Mouse (Mus musculus): ENCODE measurements at regions not wholly inside any gene's neighbourhood (a gene's known extent, or its start where the extent isn't known, plus 50 kb on each side); places are given as distances from the start of the nearest gene placed in this dataset.
A peak's percentile ranks its signal among the peaks of the same experiment; 100 is the strongest.

GRCm38 (mm10) chr2:166309882-166310281 lies 154.4 kb upstream of the Sulf2 start:
- Histone ChIP-seq H3K27me3 (ENCODE audit: control insufficient read depth, insufficient read depth, insufficient read length) (no peaks in the 10 kb centered on the region), H3ac (ENCODE audit: control insufficient read depth, insufficient read length) (no peak overlapping the region), H3K79me2 (ENCODE audit: control insufficient read depth, insufficient read depth) (no peaks in the 10 kb centered on the region), H3K4me3 (no peak overlapping the region), H3K36me3 (ENCODE audit: control insufficient read depth, insufficient read depth) (no peaks in the 10 kb centered on the region), H3K4me2 (ENCODE audit: low read depth) (no peak overlapping the region)
- TF ChIP-seq POLR2A (IDR thresholded peaks at IDR 0.05; ENCODE audit: insufficient read length, low read depth) = no peak
- TF ChIP-seq MYOG (IDR thresholded peaks at IDR 0.05; ENCODE audit: control insufficient read depth in 1 of 3, insufficient read depth in 1 of 3, insufficient read length in 2 of 3, low read depth in 2 of 3) = peak in 2 of 3 experiments; percentile 68 to 75
- TF ChIP-seq SRF (IDR thresholded peaks at IDR 0.05; ENCODE audit: control insufficient read depth, insufficient read length, low read depth) = no peak
- no peak for TF ChIP-seq POLR2AphosphoS2 (IDR thresholded peaks at IDR 0.05; ENCODE audit: insufficient read length, low read depth)
- peak; percentile 40 for TF ChIP-seq TCF3 (IDR thresholded peaks at IDR 0.05; ENCODE audit: insufficient read length, low read depth)
- TF ChIP-seq MYOD1 (IDR thresholded peaks at IDR 0.05; ENCODE audit: control insufficient read depth in 1 of 3, insufficient read length in 2 of 3, low read depth in 2 of 3) = peak in 2 of 3 experiments; percentile 76 to 84
- TF ChIP-seq CEBPB (IDR thresholded peaks at IDR 0.05; ENCODE audit: insufficient read depth, poor library complexity, severe bottlenecking) = no peak
- TF ChIP-seq E2F4 (IDR thresholded peaks at IDR 0.05; ENCODE audit: insufficient read depth) = no peak
- TF ChIP-seq MAX (IDR thresholded peaks at IDR 0.05; ENCODE audit: low read depth) = no peak
- no peak for TF ChIP-seq REST (IDR thresholded peaks at IDR 0.05; ENCODE audit: insufficient read depth, insufficient read length)
- no peak for TF ChIP-seq USF1 (IDR thresholded peaks at IDR 0.05; ENCODE audit: low read depth)
- no peak for TF ChIP-seq TCF12 (IDR thresholded peaks at IDR 0.05; ENCODE audit: insufficient read depth, poor library complexity, severe bottlenecking)

DNA sequence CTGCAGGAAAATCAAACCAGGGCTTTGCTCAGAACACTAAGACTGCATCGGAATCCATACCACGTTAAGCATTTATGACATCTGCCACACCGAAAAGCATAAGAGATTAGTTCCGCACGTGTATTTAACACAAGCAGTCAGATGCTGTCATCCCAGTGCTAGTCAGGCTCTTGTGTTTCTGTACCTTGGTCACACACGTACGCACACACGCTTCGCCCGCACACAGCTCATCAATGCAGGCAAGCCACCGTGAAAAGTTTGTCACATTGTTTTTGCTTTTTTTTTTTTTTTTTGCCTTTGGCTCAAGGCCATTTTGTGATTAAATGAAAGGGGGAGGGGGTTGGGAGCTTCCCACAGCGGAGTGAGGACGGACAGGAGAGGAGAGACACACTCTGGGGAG lies 152.1 kb upstream of the Sulf2 start:
- TF ChIP-seq REST (IDR thresholded peaks at IDR 0.05; ENCODE audit: insufficient read depth, insufficient read length) = no peak
- TF ChIP-seq TCF12 (IDR thresholded peaks at IDR 0.05; ENCODE audit: insufficient read depth, poor library complexity, severe bottlenecking) = no peak
- no peak for TF ChIP-seq TCF3 (IDR thresholded peaks at IDR 0.05; ENCODE audit: insufficient read length, low read depth)
- no peak for TF ChIP-seq E2F4 (IDR thresholded peaks at IDR 0.05; ENCODE audit: insufficient read depth)
- TF ChIP-seq MYOD1 (IDR thresholded peaks at IDR 0.05; ENCODE audit: control insufficient read depth in 1 of 3, insufficient read length in 2 of 3, low read depth in 2 of 3) = no peak
- no peak for TF ChIP-seq POLR2AphosphoS2 (IDR thresholded peaks at IDR 0.05; ENCODE audit: insufficient read length, low read depth)
- TF ChIP-seq USF1 (IDR thresholded peaks at IDR 0.05; ENCODE audit: low read depth) = no peak
- TF ChIP-seq SRF (IDR thresholded peaks at IDR 0.05; ENCODE audit: control insufficient read depth, insufficient read length, low read depth) = no peak
- no peak for TF ChIP-seq MAX (IDR thresholded peaks at IDR 0.05; ENCODE audit: low read depth)
- TF ChIP-seq CEBPB (IDR thresholded peaks at IDR 0.05; ENCODE audit: insufficient read depth, poor library complexity, severe bottlenecking) = no peak
- no peak for TF ChIP-seq POLR2A (IDR thresholded peaks at IDR 0.05; ENCODE audit: insufficient read length, low read depth)
- no peak for TF ChIP-seq MYOG (IDR thresholded peaks at IDR 0.05; ENCODE audit: control insufficient read depth in 1 of 3, insufficient read depth in 1 of 3, insufficient read length in 2 of 3, low read depth in 2 of 3)
- Histone ChIP-seq H3K36me3 (ENCODE audit: control insufficient read depth, insufficient read depth) (no peaks in the 10 kb centered on the region), H3K4me3 (no peak overlapping the region), H3K4me2 (ENCODE audit: low read depth) (no peak overlapping the region), H3K27me3 (ENCODE audit: control insufficient read depth, insufficient read depth, insufficient read length) (no peaks in the 10 kb centered on the region), H3K79me2 (ENCODE audit: control insufficient read depth, insufficient read depth) (no peaks in the 10 kb centered on the region), H3ac (ENCODE audit: control insufficient read depth, insufficient read length) (no peak overlapping the region)

- no peak overlapping the region for H3K4me3 ChIP-seq
- TF ChIP-seq E2F4 (IDR thresholded peaks at IDR 0.05; ENCODE audit: insufficient read depth) (no peak), MYOD1 (IDR thresholded peaks at IDR 0.05; ENCODE audit: control insufficient read depth in 1 of 3, insufficient read length in 2 of 3, low read depth in 2 of 3) (peak in 1 of 3 experiments; percentile 24)
Measured at GRCm38 (mm10) chr2:166305044-166306002, 149.9 kb upstream of the Sulf2 start.

GRCm38 (mm10) chr2:166303854-166304253 lies 148.4 kb upstream of the Sulf2 start:
- H3K36me3 ChIP-seq (ENCODE audit: control insufficient read depth, insufficient read depth) = no peaks in the 10 kb centered on the region
- no peak overlapping the region for H3K4me2 ChIP-seq (ENCODE audit: low read depth)
- H3K4me3 ChIP-seq = no peak overlapping the region
- no peaks in the 10 kb centered on the region for H3K79me2 ChIP-seq (ENCODE audit: control insufficient read depth, insufficient read depth)
- no peaks in the 10 kb centered on the region for H3K27me3 ChIP-seq (ENCODE audit: control insufficient read depth, insufficient read depth, insufficient read length)
- H3ac ChIP-seq (ENCODE audit: control insufficient read depth, insufficient read length) = no peak overlapping the region
- TF ChIP-seq MAX (IDR thresholded peaks at IDR 0.05; ENCODE audit: low read depth) (no peak), MYOG (IDR thresholded peaks at IDR 0.05; ENCODE audit: control insufficient read depth in 1 of 3, insufficient read depth in 1 of 3, insufficient read length in 2 of 3, low read depth in 2 of 3) (peak in 1 of 3 experiments; percentile 72), TCF3 (IDR thresholded peaks at IDR 0.05; ENCODE audit: insufficient read length, low read depth) (no peak), MYOD1 (IDR thresholded peaks at IDR 0.05; ENCODE audit: control insufficient read depth in 1 of 3, insufficient read length in 2 of 3, low read depth in 2 of 3) (peak; percentile 56 to 82 (median 79)), SRF (IDR thresholded peaks at IDR 0.05; ENCODE audit: control insufficient read depth, insufficient read length, low read depth) (no peak), CEBPB (IDR thresholded peaks at IDR 0.05; ENCODE audit: insufficient read depth, poor library complexity, severe bottlenecking) (no peak)

More at GRCm38 (mm10) chr2:166305044-166306002, 149.9 kb upstream of the Sulf2 start:
- Histone ChIP-seq H3K4me2 (ENCODE audit: low read depth) (no peak overlapping the region), H3K79me2 (ENCODE audit: control insufficient read depth, insufficient read depth) (no peaks in the 10 kb centered on the region), H3K36me3 (ENCODE audit: control insufficient read depth, insufficient read depth) (no peaks in the 10 kb centered on the region), H3ac (ENCODE audit: control insufficient read depth, insufficient read length) (no peak overlapping the region), H3K27me3 (ENCODE audit: control insufficient read depth, insufficient read depth, insufficient read length) (no peaks in the 10 kb centered on the region)
